Mouse (Mus musculus): ENCODE measurements at regions not wholly inside any gene's neighbourhood (a gene's known extent, or its start where the extent isn't known, plus 50 kb on each side); places are given as distances from the start of the nearest gene placed in this dataset.
"Not testable (repeated sequence)": the region's sequence is repeated elsewhere in the genome, so short reads cannot be mapped to it uniquely, and the experiment has no call there.

DNA sequence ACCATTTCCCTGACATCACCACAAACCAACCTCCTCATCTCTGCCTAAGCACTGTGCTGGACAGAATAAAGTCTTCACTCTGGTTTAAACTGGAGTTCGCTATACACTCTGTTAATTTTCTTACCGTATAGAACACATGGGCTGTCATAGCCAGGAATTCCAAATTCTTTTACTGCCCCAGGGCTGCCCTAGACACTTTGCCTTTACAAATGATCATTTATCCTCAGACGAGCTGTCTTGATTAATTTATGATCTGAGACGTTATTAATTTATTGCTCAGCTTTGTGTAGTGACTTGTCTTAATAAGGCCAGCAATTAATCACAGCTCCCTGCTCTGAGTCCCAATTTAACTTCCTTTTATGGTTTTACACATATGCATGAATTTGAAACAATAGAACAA, 125.2 kb upstream of the Lnx1 start:
- DNase-seq (ENCODE audit: low read depth) = no peak

DNA sequence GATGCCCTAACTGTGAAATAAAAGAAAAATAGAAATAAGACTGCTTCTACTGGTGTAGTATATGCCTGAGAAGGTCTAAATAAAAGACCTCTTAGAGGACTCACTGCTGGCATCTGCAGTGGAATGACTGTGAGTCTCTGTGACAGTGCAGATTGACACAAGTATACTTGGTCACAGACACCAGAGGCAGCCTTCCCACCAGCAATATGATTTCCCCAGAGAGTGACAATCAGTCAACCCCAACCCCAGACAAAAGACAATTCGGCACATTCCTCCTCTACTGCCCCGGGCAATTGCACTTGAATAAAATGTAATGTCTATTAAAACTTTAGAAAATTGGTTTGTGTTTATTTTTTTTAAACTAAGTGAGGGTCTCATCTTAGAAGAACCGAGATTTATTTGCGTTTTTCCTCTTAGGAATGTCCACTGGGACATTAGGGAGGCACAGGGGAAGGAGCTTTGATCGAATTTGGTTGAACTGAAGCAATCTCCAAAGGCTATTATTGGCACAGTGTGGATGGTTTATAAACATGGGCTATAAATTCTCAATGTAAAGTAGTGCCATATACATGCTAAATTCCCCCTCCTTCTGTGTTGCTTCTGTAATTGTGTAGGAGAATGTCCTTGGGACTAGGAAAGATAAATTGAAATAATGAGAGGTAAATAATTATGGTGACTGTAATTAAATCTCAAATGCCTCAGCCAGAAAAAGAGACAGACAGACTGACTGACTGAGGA, 123.0 kb upstream of the Lnx1 start:
- no peak for DNase-seq (ENCODE audit: low read depth)

DNA sequence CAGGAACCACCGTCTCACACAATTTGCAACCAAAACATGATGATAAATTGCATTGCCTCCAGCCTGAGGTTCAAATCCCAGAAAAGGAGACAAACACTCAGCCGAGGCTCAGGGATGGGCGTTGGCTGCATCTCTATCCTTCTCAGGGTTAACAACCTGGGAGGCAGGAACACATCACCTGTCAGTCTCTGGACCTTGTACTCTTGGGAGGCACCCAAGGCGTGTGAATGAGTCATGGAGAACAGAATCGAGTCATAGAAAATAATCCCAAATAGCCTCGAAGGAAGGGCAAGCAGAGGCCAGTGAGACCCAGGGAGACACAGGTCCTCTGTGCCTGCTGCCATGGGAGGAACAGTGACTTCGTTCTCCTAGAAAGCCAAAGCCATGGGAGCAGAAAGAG, 121.0 kb upstream of the Lnx1 start:
- DNase-seq (ENCODE audit: low read depth) = no peak

DNA sequence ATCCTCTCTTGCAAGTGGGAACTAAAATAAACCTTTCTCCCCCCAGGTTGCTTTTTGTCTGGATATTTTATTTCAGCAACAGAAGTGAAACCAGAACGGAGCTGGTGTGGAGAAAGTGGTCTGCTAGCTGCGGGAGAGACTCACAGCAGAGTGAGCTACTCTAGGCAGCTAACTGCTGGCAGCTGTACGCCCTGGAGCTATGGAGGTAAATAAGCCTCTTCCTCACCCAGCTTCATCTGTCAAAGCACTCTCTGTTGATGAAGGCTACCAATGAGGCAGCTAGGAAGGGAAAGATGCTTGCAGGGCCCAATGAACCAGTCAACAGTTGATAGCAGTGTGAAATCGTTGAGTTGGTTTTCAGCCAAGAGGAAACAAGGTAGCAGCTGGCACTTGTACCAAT, 119.3 kb upstream of the Lnx1 start:
- DNase-seq (ENCODE audit: low read depth) = no peak

DNA sequence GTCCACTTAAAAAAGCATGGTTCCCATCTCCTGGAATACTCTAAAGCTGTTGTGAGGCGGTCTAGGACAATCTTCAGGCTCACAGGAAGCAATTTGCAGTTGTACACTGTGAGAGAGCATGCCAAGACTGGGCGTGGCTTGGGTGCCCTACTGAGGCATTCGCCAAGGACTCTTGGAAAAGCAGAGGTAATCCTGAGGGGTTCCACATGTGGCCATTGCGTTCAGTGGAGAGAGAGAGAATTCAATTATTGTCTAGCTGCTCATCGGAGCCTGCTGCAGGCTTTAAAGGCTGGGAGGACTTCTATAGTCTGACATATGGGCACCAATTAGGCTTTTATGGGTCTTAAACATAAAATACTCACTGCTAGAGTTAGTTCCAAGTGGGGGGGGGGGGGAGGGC, 113.8 kb upstream of the Lnx1 start:
- DNase-seq (ENCODE audit: low read depth) = no peak

DNA sequence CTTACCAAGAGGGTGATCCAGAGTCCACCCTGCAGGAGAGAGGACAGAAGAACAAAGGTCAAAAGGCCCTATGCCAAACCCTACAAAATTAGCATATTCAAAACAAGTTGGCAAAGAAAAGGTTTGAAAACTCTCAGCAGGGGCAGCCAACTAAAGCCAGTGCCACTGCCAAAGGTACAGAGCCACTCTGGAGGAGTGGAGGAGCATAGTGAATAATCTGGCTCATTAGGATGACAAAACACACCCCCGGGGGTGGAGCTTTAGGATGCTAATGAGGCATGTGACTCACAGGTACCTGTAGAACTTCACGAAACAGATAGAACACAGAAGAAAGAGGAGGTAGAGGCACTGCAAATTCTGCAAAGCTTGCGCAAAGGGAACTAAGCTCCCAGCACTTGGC, 110.7 kb upstream of the Lnx1 start:
- no peak for DNase-seq (ENCODE audit: low read depth)

DNA sequence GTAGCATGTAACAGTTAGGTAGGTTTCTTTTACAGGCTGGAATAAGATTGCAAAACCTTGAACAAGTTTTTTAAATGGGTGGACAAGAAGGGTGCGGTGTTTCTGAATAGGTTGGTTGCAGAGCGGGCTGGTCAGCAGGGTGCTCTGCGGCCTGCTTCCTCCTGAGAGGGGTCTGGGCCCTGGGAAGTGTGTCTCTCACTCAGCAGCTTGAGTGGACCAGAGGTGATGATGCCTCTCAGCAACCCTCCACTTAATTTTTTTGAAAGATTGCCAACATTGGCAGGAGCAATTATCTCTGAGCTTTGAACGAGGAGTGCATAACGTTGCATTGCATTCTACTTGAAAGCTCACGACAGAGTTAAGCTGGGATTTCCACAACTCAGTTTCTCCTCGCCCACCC, 108.3 kb upstream of the Lnx1 start:
- no peak for DNase-seq (ENCODE audit: low read depth)

DNA sequence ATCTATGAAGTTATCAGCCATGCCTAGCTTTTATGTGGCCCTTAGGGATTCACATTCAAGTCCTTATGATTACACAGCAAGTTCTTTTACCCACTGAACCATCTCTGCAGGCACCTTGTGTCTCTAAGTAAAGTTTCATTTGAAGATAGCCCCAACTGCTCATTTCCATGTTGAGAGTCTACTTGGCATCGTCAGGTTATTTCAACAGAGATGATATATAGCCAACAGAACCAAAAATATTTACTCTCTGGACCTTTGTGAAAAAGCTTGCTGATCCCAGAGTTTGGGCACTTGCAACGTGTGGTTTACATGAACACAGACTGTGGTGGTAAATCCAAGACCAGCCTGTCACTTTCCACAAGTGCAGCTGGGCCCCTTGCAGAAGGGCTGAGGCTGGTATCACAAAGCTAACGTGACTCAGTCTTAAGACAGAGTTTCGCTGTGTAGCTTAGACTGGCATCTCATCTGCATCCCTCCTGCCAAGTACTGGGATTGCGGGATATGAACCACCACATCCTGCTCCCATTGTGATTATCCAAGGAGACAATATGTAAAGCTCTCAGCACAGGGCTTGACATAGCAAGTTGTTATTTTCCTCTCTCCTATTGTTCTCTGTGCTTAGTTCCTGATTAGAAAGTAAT, 105.0 kb upstream of the Lnx1 start:
- DNase-seq (ENCODE audit: low read depth) = no peak

DNA sequence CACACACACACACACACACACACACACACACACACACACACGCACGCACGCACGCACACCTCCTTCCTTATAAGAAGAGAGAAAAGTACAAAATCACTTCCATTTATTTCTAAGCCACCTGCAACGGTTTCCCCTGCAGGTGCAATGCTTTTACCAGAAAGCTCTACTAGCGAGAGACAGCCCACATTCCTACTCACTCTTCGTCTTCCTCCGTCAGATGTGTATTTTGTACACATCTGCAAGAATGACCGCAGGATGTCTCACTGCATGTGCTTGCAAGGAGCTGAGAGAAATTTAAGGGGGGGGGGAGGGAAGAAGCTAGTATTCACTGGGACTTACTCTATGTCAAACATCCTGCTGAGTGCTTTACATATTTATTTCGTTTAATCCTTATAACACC, 99.2 kb upstream of the Lnx1 start:
- DNase-seq (ENCODE audit: low read depth) = no peak

DNA sequence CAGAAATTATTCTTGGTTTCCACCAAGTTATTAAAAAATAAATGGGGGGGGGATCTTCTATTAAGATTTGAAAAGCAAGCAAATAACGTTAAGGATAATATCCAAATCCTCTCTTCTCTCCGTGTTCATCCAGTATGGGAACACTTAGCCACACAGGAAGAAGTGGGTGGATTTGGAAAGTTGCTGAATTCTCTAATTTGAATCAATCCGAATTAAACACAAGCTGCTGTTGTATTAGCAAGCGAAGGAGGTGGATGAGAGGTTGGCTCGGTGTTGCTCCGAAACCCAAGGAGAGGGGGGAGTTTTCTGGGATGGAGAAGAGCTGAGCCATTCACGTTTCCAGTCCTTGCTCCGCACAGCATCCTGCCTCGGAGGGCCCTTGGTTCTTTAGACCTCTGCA, 97.6 kb upstream of the Lnx1 start:
- no peak for DNase-seq (ENCODE audit: low read depth)

DNA sequence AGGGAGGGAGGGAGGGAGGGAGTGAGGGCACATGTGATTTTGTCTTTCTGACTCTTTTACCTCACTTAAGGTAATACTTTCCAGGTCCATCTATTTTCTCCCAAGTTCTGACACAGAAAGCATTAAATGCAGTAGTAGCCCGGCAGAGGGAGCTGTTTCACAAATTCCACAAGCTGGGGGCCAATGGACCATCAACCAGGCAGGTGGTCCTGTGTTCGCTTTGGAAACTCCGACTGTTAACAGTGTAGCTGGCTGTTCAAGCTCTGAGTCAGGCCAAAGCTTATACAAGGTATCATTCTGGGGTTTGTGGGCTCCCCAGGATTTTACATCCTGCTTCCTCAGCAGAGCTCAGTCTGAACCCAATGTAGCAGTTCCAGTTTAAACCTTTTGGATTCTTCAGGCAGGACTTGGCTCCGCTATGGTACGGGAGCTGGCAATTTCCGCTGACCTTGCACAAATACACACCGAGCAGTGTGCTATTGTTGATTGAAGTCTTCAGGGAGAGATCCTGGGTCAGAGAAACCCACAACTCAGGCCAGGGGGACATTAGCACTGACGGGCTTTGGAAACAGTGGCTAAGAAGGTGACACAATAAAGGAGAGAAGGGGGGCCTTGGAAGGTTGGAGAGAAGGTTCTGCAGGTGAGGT, 93.8 kb upstream of the Lnx1 start:
- DNase-seq (ENCODE audit: low read depth) = peak; percentile 40

DNA sequence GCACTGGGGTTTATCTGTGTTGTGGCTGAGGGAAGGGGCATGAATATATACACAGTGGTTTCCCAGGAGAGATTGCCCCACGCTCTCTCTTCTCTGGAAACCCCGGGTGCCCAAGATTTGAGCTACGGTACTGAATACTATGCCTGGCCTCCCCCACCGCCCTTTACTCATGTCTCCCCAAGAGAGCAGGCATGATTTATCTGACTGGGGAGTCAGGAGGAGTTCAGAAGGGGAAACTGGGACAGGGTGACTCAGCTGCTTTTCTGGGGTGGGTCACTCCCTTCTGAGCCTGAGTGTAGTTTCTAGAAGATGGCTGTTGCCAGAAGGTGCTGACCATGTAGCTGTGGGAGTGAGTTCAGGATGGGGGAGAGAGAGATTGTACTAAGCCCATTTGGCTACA, 92.0 kb upstream of the Lnx1 start:
- no peak for DNase-seq (ENCODE audit: low read depth)

DNA sequence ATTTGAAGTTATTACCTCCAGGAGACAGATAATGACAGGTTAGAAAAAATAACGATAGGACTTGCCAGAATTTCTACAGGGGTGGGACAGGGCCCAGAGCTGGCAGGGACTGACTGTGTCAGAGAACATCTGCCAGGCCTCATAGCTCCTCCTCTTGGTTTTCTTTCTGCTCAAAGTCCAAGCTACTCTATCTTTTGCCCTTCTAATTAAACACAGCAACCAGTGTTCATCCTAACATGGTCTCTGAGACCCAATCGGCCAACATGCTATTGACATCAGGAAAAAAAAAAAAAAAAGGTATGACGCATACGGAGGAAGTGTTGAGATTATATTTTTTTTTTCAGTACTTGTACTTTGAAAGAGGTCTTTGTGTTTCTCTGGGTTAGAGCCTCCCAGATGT, 90.7 kb upstream of the Lnx1 start:
- DNase-seq (ENCODE audit: low read depth) = peak; percentile 12

DNA sequence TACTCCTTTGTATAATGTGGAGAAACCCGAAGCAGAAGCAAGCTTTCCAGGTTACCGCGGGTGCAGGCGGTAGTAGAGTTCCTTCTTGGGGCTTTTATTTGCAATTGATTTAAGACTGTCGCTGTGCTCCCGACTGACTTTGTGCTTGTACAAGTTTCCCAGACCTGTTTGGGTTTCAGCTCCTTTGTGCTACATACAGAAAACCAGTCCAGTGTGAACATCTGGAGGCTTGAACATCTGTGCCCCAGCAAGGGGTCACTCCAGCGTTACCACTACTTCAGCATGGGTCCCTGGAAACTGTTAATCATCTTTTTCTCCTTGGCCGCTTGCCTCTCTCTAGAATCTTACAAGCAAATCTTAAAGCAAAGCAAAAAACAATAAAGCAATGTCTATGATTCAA, 90.2 kb upstream of the Lnx1 start:
- no peak for DNase-seq (ENCODE audit: low read depth)

DNA sequence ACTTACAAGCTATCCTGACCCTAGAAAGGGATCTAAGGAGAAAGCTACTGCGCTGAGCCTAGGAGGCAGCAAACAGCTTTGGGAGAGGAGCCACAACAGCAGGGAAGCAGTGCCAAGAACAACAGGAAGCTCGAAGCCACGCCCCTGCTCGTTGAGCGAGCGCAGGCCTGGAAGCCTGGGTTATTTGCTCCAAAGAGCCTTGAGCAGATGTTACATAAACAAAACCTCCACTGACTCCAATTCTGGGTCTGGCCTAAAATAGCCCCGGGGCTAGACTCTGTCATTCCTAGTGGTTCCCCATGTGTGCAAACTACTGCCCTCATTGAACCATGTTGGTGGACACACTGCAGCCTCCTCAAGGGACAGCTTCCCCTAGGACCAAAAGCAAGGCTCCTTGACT, 89.6 kb upstream of the Lnx1 start:
- DNase-seq (ENCODE audit: low read depth) = peak; percentile 58

DNA sequence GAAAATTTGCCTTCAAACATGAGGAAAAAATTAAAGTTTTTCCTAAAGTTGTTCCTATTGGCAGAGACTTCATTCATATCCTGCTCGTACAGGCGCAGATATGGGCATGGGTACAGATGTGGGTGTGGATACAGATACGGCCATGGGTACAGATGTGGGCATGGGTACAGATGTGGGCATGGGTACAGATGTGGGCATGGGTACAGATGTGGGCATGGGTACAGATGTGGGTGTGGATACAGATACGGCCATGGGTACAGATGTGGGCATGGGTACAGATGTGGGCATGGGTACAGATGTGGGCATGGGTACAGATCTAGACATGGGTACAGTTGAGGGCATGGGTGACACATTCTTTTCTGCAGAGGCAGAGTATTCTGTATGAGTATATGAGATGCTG, 87.8 kb upstream of the Lnx1 start:
- DNase-seq (ENCODE audit: low read depth) = not testable (repeated sequence)

DNA sequence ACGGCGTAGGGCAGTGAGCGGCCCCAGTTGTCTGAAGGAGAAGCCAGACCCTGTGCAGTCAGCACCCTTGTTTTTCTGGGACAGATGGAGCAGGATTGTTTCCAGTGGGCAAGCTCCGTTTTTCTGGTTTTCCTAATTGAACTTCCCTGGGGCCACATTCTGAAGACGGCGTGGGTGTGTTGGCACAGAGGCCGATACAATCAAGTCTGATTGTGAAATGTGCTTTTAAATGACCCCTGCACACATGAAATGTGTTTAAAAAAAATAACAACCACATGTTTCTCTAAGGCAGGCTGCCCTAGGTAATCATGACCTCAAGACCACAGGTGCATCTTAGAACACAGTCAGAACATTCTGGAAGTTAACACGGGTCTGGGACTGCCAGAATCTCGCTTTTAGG, 81.2 kb upstream of the Lnx1 start:
- DNase-seq (ENCODE audit: low read depth) = no peak

DNA sequence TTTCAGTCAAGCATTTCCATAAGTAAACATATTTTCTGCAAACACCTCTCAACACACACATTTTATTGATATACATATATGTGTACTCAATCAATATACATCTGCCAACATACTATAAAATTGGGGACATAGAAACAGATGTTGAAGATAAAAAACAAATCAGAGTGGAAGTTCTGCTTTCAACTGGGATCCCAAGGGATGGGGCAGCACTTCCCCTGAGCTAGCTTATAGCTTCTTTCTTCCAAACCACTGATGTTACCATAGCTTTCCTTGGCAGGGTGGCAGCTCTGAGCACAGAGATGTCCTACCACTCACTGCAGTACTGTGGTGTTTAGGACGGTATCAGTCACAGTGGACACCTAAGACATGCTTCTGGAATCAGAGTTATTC, 75.4 kb upstream of the Lnx1 start:
- no peak for DNase-seq (ENCODE audit: low read depth)

DNA sequence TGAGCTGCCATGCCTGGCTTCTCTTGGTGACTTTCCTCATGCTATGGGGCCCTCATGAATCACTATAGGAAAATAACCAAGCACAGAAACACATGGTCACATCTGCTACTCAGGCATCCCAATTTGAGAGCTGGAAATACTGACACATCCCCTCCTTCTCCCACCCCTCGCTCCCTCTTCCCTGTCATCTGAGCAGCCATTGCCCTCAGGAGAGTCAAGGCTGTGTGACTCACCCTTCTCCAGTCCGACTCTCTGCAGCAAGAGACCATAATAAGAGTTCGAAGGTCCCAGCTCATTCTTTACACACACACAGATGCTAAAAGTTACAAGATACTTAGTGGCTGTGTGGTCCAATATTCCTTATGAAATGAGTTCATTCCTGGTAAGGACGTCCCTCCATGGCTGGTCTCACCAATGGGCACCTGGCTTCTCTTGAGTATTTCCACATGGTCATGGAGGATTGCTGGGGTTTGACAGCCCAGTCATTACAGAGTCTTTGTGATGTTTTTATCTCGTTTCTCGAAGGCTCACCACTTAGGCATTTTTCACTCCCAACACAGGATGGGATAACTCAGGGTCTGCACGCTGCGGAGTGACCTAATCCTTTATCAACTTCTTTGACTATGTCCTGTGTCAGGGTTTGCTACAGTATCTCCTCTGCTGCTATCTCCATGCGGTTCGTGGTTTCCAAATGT, 74.8 kb upstream of the Lnx1 start:
- DNase-seq (ENCODE audit: low read depth) = no peak

DNA sequence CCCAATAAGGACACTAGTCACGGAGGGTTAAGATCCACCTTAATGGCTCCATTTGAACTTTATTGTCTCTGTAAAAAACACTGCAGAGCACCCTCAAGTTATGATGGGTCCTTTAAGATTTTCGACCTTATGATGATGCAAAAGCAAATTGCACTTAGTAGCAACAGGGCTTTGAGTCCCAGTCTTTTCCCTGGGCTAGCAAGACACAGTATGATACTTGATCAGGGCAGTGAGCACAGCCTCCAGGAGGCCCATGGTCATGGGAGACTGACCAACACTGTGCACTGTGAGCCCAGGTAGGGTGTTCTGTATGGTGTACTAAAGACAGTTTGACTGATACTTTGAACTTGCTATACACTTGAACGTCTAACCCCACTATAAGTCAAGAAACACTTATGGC, 73.4 kb upstream of the Lnx1 start:
- DNase-seq (ENCODE audit: low read depth) = no peak

DNA sequence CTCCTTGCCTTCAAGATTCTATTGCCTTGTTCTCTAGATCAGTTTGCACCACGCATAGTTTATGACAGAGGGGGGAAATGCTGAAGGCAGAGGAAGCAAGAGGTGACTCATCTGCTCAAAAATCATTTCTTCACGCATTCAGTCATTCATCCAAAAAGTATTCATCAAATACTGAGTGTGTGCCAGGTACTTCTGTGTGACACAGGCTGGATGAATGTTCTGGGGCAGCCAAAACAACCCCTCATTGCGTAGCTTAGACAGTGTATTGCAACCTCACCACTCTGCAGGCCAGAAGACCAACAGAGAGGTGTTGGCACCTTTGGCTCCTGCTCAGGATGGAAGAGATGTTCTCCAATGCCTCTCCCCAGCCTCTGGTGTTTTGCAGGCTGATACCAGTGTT, 72.9 kb upstream of the Lnx1 start:
- no peak for DNase-seq (ENCODE audit: low read depth)

DNA sequence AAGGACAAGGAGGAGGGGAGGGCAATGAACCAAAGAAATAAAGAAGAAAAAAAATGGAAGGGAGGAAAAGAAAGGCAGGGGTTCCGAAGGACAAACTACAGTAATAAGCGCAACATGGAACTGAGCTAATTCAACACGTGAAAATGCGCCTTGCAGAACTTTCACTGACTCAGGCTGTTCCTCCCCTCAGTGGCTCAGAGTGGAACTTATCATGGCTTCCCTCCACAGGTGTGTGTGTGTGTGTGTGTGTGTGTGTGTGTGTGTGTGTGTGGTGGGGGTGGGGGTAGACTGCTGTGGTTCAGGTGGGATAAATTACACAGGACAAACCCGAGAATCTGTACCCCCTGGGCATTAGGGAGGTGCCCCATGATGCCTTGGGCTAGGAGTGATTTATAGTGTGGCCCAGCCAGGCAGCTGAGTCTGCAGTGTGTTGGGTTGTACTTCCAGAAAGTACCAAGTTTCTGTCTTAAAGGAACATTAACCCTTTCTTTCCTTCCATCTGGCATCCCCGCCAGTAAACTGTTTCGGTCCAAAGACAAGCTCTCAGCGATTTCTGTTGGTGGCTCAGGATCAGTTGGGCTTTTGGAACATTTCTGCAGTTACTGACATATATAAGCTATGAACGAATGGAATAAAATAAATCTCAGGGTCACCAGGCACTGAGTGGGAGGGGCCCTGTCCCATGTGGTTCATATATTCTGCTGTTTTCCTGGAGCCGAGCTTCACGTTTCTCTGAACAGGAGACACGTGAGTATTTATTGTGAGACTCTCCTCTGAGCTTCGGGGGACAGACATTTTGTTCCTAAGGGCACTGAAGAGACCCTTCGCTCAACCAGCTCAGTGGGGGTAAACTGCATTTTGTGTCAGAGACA, 71.1 kb upstream of the Lnx1 start:
- DNase-seq (ENCODE audit: low read depth) = no peak

All from 416B (cell line).